Mouse (Mus musculus): ENCODE data around the gene Engase.

Engase gene

GRCm38 (mm10) chr11:118476396-118477373 lies at the start of gene Engase:
TSS of gene Engase (plus strand) at chr11:118476829.
- in situ Hi-C loops (cut with MseI, MboI): no loop called here

DNA sequence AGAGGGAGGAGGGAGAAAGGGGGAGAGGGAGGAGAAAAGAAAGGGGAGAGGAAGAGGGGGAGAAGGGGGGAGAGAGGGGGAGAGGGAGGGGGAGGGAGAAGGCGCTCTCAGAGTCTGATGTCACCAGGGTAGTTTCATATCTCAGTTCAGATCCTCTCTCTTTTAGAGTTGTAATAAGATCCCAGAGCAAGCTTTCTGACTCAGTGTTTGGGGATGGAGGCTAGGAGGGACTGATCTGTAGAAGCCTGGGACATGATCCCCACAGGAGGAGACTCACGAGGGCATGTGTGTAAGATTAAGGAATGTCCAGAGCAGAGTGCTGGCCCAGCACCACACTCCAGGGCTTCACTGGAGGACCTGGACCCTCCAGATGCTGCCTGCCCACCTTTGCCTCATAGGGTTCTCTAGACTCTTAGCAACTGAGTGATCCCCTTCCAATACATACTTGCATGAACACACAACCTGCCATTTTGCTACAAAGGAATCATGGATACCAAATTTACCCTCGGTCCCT lies 49.3 kb upstream of the Engase start:
- in situ Hi-C loops (cut with MseI, MboI): no loop called here

GRCm38 (mm10) chr11:118427986-118428385 lies 48.6 kb upstream of the Engase start, which contains the start of gene C1qtnf1:
TSS of gene C1qtnf1 (plus strand) at chr11:118428203.
- in situ Hi-C loops (cut with MseI, MboI): no loop called here

DNA sequence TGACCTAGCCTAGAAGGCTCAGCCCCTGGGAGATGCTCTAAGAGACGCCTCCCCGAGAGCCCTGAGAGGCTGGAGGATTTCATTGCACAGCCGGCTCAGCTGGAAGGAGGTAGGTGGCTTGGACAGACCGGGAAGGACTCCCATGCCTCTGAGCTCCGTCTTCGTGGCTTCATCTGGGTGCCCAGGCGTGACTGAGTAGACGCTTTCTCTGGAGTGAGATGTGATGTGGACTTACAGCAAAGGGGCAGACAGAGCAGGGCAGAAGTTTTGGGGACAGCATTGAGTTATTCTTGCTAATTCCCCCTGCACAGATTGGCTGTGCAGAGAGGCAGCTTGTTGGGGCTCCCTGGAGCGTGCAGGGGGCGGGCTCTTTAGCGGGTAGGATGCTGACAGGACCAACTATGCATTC lies 48.2 kb upstream of the Engase start:
- in situ Hi-C loops (cut with MseI, MboI): no loop called here

GRCm38 (mm10) chr11:118428944-118429709 lies 47.5 kb upstream of the Engase start:
- in situ Hi-C loops (cut with MseI, MboI): no loop called here

GRCm38 (mm10) chr11:118430291-118430885 lies 46.2 kb upstream of the Engase start:
- in situ Hi-C loops (cut with MseI, MboI): no loop called here

DNA sequence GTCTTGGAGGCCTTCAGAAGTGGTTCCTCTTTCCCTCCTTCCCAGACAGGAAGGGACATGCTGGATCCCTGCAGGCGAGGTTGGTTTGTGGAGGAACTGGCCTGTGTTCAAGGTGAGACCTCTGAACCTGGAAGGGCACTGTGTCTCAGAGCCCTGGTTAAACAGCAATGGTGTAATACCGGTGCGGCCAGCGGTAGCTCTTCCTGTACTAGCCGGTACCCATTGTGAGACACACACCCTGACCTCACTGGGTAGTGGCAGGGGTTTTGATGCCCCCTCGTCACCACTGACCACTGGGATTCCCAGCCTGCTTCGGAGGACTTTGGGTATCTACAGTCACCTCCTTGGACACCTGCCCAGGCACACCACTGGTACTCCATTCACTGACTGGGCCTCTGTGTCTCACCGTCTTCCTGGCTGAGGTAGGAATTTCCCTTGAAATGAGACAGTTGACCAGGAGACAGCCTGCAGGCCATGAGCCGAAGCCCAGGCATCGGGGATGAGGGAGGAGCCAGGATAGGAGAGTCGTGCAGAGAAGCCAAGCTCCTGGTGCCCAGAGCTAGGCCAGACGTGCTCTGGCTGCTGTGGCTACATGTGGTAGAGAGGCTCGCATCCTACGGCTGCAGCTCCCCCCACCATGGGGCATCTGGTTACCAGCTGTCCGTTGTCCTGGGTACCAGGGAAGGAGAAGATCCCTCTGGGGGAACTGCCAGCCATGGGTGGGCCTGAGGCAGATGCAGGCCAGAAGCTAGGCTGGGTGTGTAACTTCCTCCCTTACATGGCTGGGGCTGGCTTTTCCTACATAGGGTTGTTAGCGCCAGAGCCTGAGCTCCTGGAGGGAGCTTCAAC lies 45.3 kb upstream of the Engase start:
- in situ Hi-C loops (cut with MseI, MboI): no loop called here

DNA sequence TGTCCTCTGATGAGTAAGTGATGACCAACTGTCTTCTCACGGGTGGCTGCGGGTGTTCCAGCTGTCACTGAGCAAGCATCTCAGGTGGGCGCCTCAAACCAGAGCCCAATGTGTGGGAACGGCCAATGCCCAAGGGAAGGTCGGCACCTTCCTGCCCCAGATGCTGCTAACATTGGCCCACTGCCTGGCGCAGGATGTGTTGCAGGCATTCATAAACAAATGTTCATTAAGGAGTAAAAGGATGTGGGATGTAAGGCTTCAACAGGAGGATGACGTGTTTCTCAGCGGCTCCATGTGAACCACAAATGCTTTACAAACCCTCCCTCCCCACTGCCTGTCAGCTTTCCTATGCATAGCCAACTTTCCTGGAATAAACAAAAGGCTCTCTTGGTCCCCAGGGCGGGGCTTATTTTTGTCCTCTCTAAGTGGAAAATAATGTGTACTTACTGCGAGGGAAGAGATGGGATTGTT lies 43.2 kb upstream of the Engase start:
- in situ Hi-C loops (cut with MseI, MboI): no loop called here

DNA sequence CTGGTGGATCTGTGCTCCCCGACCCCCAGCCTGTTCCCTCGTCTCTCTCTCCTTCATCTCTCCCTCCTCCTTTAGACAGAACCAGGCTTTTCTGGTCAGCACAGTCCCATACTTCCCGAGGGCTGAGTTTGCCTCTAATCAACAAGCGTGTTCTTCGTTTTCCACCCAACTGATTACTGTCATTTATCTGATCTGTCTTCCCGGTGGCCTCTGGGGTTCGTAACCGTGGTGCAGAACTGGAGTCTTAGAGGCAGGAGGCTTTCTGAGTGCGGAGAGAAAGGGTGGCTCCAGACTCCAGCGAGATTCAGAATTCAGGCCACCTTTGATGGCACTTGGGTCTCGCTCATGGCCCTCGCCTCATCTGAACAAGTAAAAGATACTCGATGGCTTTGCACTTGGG lies 42.5 kb upstream of the Engase start:
- in situ Hi-C loops (cut with MseI, MboI): no loop called here

GRCm38 (mm10) chr11:118436471-118436935 lies 40.1 kb upstream of the Engase start:
- in situ Hi-C loops (cut with MseI, MboI): no loop called here

GRCm38 (mm10) chr11:118438665-118439414 lies 37.8 kb upstream of the Engase start:
- in situ Hi-C loops (cut with MseI, MboI): no loop called here

DNA sequence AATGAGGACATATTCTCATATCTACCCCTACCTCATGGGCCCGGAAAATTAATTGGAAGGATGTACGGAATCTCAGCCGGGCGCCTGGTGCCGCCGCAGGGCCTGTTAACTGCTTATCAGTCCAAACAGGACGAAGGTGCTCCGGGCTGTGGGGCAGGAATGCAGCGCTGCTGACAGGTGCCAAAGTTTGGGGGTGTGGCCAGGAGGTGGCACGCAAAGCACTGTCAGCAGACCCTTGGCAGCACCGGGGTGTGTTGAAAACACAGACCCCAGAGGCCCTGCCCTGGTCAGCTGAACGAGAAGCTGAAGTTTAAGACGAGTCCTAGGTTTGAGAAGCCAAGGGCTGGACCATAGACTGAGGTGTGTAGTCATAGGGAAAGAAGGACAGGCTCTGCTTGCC lies 33.9 kb upstream of the Engase start:
- in situ Hi-C loops (cut with MseI, MboI): no loop called here

GRCm38 (mm10) chr11:118443201-118443970 lies 33.2 kb upstream of the Engase start:
- in situ Hi-C loops (cut with MseI, MboI): no loop called here

GRCm38 (mm10) chr11:118445843-118446242 lies 30.8 kb upstream of the Engase start:
- in situ Hi-C loops (cut with MseI, MboI): no loop called here

DNA sequence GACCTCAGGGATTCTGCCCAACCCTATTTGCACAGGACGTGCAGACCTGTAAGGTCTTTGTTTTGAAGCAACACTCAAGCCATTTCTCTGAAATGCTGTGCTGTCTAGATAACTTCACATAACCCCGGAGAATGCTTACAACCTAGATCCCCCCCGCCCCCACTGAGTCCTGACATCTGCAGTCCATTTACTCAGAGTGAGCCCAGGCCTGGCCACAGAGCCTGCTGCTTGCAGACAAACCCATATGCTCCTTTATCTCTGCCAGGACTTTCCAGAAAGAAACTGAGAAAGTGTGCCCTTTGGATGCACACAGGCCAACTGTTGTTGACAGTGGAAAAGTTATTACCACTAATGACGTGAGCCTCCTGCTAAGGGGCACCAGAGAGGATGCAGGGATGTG lies 29.3 kb upstream of the Engase start:
- in situ Hi-C loops (cut with MseI, MboI): no loop called here

- in situ Hi-C loops (cut with MseI, MboI): no loop called here
These were observed 28.2 kb upstream of the Engase start for GRCm38 (mm10) chr11:118448385-118448784.

- in situ Hi-C loops (cut with MseI, MboI): no loop called here
These were observed 25.4 kb upstream of the Engase start for GRCm38 (mm10) chr11:118451211-118451610.

DNA sequence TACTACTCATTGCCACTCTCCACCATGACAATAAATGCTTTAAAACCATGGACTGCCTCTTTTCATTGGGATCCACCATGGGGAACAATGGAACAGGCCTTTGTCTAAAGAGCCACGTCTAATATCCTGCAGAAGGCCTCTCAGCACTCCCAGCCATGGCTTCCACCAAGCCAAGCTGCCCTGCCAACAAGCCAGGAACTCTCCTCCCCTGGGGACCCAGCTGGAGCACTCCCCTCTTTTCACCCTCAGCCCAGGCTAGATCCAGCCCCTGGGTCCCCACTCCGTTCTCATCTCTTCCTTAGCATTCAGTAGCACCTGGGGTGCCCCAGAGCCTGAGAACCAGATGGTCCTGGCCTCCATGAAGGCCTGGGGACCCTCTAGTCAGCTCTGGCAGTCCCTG lies 23.7 kb upstream of the Engase start:
- in situ Hi-C loops (cut with MseI, MboI): no loop called here
